Mouse (Mus musculus) T-cell, adult 2 months (primary cell): Measurements from ENCODE around the gene Hspg2.
"Not testable (repeated sequence)": the region's sequence is repeated elsewhere in the genome, so short reads cannot be mapped to it uniquely, and the experiment has no call there.

Experiments
- DNase-seq: peaks from one replicate; pipeline ENCODE4 v3.0.0; 2022; ENCODE audit warnings: low spot score

The Hspg2 gene

DNA sequence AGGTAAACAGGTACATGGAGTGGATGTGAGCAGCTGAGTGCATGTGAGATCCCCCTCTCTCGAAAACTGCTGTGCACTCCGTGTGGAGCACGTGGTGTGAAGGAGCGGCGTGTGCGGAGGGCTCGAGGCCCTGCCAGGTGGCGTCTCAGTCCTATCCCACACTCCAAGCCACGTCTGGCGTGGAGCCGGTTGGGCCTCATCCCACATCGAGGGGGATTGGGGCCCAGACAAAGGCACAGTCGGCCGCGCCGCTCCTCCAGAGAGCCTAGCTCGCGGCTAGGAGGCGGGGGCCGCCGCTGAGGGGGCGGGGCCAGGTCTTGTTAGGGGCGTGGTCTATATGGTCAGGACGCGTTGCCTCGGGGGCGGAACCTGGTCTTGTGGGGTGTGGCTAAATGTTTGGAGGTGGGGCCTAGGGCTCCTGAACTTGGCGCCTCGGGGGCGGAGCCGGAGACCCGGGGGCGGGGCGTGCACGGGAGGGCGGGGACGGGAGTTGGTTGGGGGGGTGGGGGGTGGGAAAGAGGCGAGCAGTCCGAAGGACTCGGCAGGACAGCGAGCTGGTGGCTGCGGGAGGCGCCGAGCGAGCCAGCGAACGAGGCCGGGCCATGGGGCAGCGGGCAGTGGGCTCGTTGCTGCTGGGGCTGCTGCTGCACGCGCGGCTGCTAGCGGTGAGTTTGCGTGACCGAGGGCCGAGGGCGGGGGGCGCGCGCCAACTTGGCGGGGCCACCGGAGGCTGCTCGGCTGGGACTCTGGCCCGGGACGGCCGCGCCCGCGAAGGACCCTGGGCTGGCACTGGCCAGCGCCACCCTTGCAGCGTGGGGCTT, at the start of gene Hspg2:
TSS of gene Hspg2 (plus strand) at position 510 of the 821 bp plus-strand sequence.
- DNase-seq, result peak; percentile 85

DNA sequence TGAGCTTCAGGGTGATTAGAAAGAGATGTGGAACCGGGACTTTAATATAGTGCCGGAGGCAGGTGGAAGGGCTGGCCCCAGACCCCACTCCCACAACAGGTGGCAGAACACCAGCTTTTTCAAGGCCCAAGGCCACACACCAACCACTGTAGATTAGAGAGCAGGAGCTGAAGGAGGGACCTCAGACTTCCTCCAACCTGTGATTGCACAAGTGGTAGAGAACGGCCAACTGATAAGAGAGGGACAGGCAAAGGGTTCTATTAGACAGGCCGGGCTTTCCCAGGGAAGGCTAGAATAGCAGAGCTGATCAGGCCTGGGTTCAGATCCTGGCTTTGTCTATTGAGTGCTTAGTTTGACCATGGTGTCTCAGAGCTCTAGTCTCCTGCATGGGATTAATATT, 38.1 kb upstream of the Hspg2 start, which contains the start of gene Cela3b:
TSS of gene Cela3b (minus strand) at position 39 of the 400 bp plus-strand sequence.
- no peak for DNase-seq

DNA sequence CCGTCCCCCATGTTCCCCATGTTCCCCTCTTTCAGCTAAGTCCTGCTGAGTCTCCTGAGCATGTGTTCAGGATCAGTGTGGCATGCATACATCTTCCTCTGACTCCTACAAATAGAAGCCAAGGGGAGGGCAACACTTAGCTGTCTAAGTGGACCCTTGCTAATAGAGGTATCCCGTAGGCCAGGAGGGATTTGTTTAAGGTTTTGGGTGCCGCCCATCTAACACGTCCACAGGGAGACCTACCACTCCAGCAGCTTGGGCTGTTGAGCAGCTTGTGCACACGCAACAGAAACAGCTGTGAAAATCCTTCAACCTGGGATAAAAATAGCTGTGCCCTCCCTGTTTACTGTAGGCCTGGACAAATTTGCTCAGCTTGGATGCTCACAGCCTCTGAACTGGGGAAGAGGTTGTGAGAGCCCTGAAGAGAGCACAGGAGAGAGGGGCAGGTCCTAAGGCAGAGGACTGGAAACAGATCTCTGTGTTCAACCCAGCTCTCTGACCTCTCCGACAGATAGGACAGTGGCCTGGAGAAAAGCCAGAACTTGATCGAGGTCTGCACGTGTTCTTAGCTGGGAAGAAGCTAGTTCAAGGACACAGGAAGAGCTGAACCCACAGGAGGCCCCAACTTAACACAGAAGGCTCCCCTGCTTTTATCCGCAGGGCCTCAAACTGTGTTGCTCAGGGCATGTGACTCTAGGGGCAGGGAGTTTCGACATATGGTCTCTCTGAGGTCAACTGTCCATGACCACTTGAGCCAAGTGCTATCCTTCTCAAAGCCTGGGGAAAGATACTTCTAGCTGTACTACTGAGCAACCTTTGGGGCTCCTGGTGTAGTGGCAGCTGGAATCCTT, 35.6 kb upstream of the Hspg2 start:
- not testable (repeated sequence) for DNase-seq

DNA sequence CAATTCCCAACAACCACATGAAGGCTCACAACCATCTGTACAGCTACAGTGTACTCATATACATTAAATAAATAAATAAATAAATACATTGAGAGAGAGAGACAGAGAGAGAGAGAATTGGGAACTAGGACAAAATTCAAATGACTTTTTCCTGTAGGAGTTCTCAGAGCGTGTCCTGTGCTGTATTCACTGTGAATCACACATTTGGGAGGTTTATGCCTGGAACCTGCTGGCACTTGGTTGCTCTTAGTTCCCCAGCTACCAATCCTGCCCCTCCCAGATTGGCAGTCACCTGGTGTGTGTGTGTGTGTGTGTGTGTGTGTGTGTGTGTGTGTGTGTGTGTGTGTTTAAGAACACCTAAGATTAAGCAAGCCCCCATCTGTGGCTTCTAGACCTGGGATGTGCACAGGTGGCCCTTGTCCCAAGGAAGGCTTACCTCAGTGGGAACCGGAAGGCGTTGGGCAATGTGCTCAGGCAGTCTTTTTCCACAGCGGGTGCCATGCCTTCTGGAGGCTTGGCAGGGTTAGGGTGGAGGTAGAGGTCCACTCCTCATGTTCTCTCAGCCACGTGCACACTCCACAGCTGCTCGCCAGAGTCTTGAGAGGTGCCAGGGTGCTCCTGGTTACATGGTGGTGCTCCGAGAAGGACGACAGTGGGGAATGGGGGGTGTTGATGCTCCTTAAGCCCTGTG, 31.4 kb upstream of the Hspg2 start:
- no peak for DNase-seq

DNA sequence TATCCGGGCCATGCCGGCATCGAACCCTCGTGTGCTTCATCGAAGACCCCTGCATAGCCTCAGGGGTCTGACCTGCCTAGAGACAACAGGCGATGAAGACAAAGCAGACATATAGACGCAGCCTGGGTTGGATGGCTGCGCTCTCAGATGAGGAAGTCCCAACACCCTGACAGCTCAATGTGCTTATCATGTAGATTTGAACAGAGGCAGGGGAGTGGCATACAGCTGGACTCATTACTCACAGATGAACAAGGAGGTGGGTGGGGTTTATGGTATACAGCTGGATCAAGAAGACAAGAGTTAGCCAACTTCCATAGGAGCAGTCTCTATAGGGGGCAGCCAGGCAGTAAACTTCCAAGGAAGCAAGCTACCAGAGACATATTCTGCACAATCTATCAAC, 29.7 kb upstream of the Hspg2 start:
- no peak for DNase-seq

DNA sequence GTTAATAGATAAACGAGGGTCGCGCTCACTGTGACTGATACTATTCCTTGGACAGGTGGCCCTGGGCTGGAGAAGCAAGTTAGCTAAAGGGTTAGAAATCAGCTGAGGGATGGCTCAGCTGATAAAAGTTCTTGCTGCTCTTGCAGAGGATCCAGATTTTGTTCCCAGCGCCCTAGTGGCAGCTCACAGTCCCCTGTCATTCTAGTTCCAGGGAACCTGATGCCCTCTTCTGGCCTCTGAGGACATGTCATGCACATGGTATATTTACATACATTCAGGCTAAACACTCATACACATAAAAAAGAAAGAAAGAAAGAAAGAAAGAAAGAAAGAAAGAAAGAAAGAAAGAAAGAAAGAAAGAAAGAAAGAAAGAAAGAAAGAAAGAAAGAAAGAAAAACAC, 27.2 kb upstream of the Hspg2 start:
- DNase-seq, result no peak

DNA sequence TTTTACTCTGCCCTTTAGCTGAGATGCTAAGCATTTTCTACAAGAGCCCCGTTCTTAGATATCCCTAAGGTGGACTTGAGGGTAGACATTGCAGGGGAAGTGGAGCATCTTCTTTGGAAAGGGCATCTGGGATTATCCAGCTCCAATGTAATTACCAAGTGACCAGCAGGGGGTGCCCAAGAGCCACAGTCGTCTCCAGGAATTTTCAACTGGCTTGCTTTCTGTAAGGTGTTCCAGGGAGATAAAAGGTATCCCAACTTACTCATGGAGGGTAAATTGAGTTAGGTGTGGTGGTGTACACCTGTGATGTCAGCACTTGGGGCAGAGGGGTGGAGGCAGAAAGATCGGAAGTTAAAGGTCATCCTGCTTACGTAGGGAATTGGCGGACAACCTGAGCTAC, 24.9 kb upstream of the Hspg2 start:
- no peak for DNase-seq

DNA sequence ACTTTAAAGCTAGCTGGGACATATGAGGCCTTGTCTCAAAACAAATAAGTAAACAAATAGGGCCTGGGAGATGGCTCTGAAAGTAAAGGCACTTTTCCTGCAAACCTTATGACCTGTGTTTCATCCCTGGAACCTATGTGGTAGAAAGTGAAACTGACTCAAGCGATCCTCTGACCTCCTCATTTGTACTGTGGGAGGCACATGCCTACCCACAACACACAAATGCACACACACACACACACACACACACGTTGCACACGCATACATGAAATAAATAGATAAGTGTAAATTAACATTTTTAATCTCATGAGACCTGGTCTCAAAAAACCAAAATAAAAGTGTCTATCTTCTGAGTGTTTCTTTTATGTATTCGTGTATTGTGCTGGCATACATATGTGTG, 22.7 kb upstream of the Hspg2 start:
- no peak for DNase-seq

DNA sequence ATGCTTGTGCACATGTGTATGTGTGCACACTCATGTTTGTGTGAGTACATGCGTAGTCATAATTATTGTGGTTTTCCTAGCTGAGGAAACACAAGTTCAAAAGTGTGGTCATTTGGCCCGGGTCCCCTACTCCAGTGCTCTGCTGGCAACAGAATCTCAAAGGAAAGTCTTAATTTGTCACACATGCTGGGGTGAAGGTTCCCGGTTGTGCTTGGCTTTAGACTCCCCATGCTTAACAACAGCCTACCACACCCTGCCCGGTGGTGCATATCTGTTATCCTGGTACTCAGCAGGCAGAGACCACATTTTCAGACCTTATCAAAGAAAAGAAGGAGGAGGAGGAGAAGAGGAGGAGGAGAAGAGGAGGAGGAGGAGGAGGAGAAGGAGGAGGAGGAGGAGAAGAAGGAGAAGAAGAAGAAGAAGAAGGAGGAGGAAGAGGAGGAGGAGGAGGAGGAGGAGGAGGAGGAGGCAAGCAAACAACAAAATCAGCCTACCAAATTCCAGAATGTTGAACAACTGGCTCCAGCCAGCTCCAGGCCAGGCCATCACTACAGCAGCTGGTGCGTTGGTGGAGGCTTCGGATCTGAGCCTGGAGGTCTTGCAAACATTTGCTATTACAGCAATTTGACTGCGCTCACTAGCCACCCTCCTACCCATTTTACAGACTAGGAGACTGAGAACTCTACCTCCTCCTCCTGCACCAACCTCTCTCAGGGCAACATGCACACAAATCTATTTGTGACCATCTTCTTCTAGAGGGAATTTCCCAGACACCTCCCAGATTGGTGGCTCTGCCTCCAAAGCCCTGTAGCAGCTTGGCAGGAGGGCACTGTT, 21.0 kb upstream of the Hspg2 start:
- DNase-seq, result no peak

DNA sequence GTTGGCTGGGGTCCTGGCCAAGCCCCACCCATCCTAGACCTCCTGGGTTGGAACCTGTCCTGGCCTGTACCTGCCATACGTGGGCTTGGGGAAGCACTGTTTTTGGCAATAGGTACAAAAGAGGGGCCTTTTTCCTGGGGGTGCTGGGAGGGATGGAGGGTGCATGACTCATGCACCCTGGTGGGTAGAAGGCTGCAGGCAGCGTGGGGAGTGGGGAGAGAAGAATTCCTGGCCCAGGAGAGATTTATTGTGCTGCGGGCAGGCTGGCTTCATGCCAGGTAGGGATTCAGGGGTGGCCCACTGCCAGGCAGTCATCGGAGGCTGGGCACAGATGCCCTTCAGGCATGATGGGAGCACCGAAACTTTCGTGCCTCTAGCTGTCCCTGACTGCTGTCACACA, 20.4 kb upstream of the Hspg2 start:
- DNase-seq, result no peak

DNA sequence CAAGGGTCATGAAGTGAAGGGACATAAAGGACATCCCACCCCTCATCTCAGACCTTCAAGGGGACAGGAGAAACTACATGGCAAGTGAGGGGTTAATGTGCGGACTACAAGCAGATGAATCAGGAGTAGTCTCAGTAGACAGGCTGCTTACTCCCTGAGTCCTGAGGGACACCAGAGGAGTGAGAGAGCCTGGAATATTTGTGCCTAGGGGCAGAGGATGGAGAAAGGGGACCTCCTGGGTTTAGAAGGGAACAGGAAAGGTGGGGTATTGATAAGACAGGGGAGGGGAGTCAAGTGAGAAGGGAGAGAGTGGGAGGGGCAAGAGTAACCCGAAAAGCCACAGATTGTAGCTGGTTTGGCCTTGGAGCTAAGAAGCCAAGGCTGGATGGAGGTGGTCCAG, 19.9 kb upstream of the Hspg2 start:
- DNase-seq, result no peak

DNA sequence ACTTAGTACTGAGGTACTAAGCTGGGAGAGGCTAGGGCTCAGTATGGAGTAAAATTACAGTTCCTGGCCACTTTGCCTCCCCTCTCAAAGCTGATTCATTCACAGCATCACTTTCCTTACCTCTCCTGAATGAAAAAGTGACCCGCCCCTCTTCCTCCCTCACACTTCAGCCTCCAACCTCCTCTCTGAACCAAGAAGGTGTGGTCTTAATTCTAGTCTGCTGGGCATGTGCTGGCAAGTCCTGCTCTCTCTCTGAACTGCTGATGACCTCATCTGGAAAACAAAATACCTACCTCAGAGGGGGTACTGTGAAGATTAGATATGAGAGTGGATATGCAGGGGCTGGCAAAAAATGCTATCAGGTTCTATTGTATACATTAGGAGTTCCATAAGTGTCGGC, 19.4 kb upstream of the Hspg2 start:
- no peak for DNase-seq

DNA sequence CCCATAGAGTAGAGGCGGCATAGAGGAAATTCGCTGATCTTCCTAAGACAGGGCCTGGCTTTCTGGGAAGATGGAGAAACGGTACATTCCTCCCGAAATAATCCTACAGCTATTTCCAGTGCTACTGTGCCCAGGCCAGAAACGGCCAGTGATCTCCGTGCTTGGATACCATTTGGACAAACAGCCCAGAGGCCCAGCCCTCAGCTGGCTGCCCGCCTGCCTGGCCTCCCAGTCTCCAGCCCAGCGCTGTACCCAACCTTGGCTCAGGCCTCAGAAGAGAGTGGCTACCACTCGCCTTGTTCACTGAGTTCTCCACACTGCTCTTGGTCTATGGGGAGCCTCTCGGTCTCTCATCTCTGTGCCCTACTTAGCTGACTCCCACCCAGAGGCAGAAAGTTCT, 18.9 kb upstream of the Hspg2 start:
- no peak for DNase-seq

DNA sequence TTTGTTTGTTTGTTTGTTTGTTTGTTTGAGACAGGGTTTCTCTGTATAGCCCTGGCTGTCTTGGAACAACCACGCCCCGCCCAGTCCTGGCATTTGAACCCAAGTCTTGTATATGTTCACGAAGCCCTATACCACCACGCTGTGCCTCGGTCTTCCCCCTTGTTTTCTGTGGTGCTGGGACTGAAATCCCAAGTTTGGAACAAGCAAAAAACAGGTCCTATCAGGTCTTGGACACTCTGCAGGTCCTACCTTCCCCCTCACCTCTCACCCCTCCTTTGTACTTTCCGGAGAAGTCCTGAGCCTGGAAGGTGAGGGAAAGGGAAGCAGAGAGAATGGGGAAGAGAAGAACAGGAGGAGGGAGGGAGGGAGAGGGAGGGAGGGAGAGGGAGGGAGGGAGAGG, 16.4 kb upstream of the Hspg2 start:
- DNase-seq, result no peak

DNA sequence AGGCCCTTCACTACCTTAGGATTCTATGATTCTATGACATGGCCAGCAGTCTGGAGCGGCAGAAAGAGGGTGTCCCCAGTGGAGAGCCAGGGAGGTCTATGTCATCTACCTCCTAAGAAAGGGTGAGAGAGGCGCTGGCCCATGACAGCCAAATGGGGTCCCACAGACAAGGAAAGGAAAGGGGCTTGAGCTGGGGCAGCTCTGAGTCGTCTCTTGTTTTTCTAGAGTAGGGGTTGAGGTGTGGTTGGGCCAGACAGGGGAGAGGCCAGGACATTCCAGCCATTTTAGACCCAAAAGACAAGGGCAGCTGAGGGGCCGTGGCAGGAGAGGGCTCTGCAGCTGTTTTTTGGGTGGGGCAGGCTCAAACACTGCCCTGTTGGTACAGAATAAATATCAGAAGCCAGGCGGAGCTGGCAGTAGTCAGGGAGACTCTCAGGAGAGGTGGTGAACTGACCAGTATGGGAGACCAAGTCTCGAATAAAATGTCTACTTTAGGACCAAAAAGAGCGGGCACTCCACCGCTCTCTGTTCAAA, 15.3 kb upstream of the Hspg2 start, which contains the start of gene 1700013G24Rik:
TSS of gene 1700013G24Rik (plus strand) at position 51 of the 534 bp plus-strand sequence.
- DNase-seq, result no peak

DNA sequence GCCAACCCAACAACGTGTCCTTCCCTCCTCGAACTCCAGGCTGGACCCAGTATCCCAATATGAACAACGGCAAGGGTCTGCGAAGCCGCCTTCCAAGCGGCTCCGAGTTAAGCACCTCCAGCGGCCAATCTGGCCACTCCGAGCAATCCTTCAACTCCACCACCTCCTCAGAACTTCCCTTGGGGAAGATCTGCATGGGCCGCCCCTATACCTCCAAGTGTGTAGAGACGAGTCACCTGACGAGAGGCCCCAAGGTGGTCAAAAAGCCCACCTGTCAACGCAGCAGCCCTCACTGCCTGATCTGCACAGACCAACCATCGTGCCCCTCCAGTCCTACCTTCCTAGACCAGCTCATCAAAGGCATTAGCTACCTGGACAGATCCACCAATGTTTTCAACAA, 14.0 kb upstream of the Hspg2 start:
- no peak for DNase-seq

DNA sequence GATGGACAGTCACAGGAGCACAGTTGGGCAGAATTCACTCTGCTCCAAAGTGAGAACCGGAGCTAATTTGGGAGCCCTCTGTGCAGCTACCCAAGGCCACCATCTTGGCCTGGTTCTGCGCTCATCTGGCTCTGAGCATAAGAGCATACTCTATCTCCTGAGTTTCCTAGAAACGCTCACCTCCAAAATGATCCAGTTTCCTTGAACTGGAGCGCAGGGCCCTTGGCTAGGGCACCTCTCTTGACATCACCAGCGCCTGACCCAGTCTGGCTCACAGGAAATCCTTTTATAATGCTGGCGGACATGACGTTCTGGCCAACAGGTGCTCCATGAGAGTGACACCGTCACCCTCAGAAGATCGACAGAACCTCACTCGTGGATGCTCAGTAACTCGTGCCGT, 12.0 kb upstream of the Hspg2 start:
- no peak for DNase-seq

DNA sequence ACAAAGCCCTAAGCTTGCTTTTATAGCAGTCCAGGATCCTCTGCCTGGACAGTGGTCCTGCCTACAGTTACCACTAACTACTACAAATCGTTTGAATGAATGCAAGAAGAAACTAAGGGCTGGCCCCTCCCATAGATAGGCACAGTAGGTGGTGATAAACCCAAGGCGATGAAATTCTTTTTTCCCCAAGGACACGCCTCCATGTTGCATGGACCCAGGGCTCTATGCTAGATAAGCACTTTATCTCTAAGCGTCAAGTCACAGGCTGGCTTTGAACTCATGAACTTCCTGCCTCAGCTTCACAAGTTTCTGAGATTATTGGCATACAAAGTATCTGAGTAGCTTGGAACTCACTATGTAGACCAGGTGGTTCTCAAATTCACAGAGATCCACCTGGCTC, 11.3 kb upstream of the Hspg2 start:
- DNase-seq, result no peak

DNA sequence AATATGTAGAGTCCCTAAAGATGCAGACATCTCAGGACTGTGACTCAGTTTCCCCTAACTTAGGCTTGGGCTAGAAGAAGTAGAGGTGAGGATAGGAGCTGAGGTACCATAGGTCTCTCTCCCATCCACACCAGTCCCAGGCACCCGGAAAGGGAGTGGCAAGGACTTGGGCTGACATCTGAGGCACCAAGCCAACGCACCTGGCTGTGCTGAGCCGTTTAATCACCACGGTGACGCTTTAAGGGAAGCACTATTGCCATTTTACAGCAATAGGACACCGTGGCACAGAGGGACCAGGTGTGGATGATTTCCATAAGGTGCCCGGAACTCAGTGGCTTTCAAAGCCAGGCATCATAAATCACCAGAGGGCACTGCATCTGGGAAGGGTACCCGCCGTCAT, 10.3 kb upstream of the Hspg2 start:
- no peak for DNase-seq

DNA sequence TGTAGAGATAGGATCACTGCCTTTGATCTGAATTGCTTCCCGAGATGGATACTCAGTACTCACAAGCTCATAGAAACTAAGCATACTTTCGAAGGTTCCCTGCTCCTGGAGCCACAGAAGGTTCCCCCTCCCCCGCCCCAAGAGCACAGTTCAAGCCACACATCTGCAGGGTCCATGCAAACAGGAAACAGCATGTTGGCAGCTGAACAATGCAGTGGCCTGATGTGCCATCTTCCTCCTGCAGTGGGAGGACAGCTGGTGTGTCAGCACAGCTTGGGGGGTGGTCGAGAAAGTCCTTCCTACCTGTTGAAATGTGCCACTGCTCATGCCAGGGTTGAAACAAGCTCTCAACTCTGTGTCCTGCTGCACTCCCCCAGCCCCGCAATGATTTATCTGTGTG, 9.7 kb upstream of the Hspg2 start:
- no peak for DNase-seq

DNA sequence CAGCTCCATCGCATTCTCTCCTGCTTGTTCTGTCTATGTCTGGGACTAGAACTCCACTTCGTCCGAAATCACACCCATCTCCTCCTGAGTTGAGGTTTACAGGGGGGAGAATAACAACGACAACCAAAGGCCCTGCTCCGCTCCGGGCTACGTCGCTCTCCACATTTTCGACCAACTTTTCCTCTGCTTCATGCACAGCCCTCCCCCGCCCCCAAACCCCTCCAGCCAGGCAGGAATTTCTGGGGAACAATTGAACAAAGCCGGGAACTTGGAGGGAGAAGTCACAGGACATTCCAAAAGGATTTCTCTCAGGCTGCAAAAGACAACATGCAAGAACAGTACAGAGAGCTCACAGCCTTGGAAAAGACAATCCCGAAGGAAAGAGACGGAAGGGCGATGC, 7.9 kb upstream of the Hspg2 start:
- no peak for DNase-seq
